Mouse (Mus musculus): Measurements from ENCODE around the gene Gm17581.

DNA sequence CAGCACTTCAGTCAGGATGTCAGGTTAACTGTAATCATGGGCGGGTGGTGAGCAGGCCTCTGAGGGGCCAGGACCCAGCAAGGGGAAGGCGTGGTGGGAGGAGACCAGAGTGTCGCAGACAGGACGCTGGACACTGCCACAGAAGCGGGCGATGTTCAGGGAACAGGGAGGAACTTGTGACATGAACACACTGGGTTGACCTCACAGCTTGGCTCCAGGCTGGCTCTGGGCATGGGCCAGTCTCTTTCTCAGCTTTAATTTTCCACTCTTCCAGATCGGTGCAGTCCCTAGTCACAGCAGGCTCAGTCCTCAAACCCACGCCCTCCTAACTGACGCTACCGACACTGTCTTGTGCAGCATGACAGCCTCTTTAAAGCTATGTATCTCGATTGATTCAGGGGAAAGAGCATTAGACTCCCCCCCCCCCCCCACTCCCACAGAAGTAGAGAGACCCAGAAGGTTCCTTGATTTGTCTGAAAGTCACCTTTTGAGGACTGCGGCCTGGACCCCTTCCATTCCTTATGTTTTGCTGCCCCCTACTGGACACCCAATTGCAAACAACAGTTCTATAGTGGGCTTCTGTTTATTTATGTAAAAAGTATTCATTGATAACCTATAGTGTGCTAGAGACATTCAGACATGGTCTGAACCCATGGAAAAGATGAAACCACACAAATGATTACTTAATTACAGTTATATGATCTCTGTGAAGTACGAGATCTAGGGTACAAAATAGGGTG lies 29.2 kb upstream of the Gm17581 start:
- TF ChIP-seq MYOD1 (IDR thresholded peaks at IDR 0.05; ENCODE audit: control insufficient read depth in 1 of 3, insufficient read length in 2 of 3, low read depth in 2 of 3) (no peak), POLR2A (IDR thresholded peaks at IDR 0.05; ENCODE audit: insufficient read length, low read depth) (no peak), MAX (IDR thresholded peaks at IDR 0.05; ENCODE audit: low read depth) (no peak), POLR2AphosphoS2 (IDR thresholded peaks at IDR 0.05; ENCODE audit: insufficient read length, low read depth) (no peak), MYOG (IDR thresholded peaks at IDR 0.05; ENCODE audit: control insufficient read depth in 1 of 3, insufficient read depth in 1 of 3, insufficient read length in 2 of 3, low read depth in 2 of 3) (no peak), SRF (IDR thresholded peaks at IDR 0.05; ENCODE audit: control insufficient read depth, insufficient read length, low read depth) (no peak), USF1 (IDR thresholded peaks at IDR 0.05; ENCODE audit: low read depth) (no peak), TCF12 (IDR thresholded peaks at IDR 0.05; ENCODE audit: insufficient read depth, poor library complexity, severe bottlenecking) (no peak)
